Mouse (Mus musculus): ENCODE measurements at regions not wholly inside any gene's neighbourhood (a gene's known extent, or its start where the extent isn't known, plus 50 kb on each side); places are given as distances from the start of the nearest gene placed in this dataset.
A peak's percentile ranks its signal among the peaks of the same experiment; 100 is the strongest.

GRCm38 (mm10) chr8:96174996-96175395, 286.6 kb upstream of the Got2 start:
- Histone ChIP-seq H3K27ac (no peak overlapping the region), H3K4me3 (no peak overlapping the region)
- TF ChIP-seq CTCF (IDR thresholded peaks at IDR 0.05): no peak
- intact Hi-C loops (cut with DNase I): no loop called here
- no peak for DNase-seq

DNA sequence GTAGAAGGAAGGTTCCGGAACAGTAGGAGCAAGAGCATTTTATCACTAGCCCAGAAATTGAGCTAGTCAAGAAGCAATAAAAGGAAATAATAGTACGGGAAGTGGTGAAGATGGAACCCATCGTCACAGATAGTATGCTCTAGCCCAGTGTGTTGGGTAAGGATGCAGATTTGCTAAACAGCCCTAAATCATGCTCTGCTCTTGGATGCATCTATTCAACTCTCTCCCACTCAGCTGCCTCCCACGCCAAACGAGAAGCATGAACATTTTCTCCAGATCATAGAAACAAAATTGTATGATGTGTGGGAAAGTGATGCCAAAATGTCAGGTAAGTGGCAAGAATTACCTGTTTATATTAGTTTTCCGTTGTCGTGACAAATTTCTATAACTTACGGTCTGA, 276.6 kb upstream of the Got2 start:
- Histone ChIP-seq H3K4me3 (no peak overlapping the region), H3K27ac (no peak overlapping the region)
- TF ChIP-seq CTCF (IDR thresholded peaks at IDR 0.05): no peak
- intact Hi-C loops (cut with DNase I): no loop called here
- DNase-seq: no peak

- no peak overlapping the region for H3K27ac ChIP-seq
- TF ChIP-seq CTCF (IDR thresholded peaks at IDR 0.05): no peak
- DNase-seq: no peak
- intact Hi-C loops (cut with DNase I): no loop called here
- no peak overlapping the region for H3K4me3 ChIP-seq
These were observed 271.6 kb upstream of the Got2 start for GRCm38 (mm10) chr8:96159899-96160298.

- H3K27ac ChIP-seq: no peak overlapping the region
- no peak overlapping the region for H3K4me3 ChIP-seq
- intact Hi-C loops (cut with DNase I): no loop called here
- TF ChIP-seq CTCF (IDR thresholded peaks at IDR 0.05): peak; percentile 85
- DNase-seq: peak; percentile 30
These were observed 264.3 kb upstream of the Got2 start for GRCm38 (mm10) chr8:96152496-96153250.

- no peak for DNase-seq
- no peak for TF ChIP-seq CTCF (IDR thresholded peaks at IDR 0.05)
- H3K27ac ChIP-seq: no peak overlapping the region
- no peak overlapping the region for H3K4me3 ChIP-seq
- intact Hi-C loops (cut with DNase I): no loop called here
These were observed 263.7 kb upstream of the Got2 start for GRCm38 (mm10) chr8:96152056-96152455.

DNA sequence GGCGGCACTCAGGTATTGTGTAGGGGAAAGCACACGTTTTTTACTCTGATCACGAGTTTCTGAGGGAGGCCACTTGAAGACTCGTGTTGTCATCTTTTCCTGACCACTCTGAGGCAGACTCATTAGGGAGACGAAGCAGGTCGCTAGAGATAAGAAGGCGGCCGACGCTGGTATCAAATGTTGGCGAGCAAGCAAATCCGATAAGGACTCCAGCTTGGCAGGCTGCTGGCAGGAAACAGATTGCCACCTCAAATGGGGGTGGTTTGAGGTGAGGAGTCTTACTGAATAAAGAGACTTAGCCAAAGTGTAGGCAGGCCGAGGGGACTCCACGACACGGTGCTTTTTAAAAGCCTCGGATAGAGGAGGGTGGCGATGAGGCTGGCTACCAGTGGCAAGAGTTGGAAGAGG, 262.7 kb upstream of the Got2 start:
- intact Hi-C loops (cut with DNase I): no loop called here
- TF ChIP-seq CTCF (IDR thresholded peaks at IDR 0.05): no peak
- no peak for DNase-seq
- H3K4me3 ChIP-seq: no peak overlapping the region
- no peak overlapping the region for H3K27ac ChIP-seq

DNA sequence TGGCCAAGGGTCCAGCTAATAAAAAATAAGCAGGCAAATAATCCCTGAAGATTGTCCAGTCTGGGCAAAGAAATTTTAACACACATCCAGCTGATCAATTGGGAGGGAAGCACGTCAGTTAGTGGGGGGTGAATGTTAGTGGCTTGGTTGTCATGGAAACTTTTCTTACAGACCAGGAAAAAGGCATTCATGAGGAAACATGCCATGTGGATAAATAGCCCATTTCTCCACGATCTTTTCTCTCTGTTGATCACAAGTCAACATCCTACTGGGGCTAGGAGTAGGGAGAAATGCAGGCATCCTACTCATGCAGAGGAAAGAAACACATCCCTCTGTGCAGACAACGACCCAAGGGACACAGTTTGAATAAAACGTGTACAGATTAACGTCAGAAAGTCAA, 243.8 kb upstream of the Got2 start:
- Histone ChIP-seq H3K27ac (no peak overlapping the region), H3K4me3 (no peak overlapping the region)
- no peak for DNase-seq
- intact Hi-C loops (cut with DNase I): no loop called here
- no peak for TF ChIP-seq CTCF (IDR thresholded peaks at IDR 0.05)

DNA sequence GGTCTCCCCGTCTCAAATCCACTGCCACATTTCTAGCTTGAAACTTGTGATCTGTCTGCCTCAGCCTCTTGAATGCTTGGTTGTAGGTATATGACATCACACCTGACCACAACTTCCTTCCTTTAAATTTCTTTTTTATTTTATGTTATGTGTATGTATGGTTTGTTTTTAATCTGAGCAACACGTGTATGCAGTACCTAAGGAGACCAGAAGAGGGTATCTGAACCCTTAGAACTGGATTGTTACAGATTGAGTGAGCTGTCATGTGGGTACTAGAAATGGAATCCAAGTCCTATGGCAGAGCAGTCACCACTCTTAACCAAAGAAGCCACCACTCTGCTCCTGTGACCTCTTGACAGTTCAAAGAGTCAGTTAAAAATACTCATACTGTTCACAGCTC, 240.0 kb upstream of the Got2 start:
- TF ChIP-seq CTCF (IDR thresholded peaks at IDR 0.05): no peak
- no peak for DNase-seq
- intact Hi-C loops (cut with DNase I): no loop called here
- H3K27ac ChIP-seq: no peak overlapping the region
- no peak overlapping the region for H3K4me3 ChIP-seq

GRCm38 (mm10) chr8:96100817-96101216, 212.5 kb upstream of the Got2 start:
- no peak overlapping the region for H3K27ac ChIP-seq
- intact Hi-C loops (cut with DNase I): no loop called here
- H3K4me3 ChIP-seq: no peak overlapping the region
- no peak for TF ChIP-seq CTCF (IDR thresholded peaks at IDR 0.05)
- no peak for DNase-seq

GRCm38 (mm10) chr8:96092931-96093330, 204.6 kb upstream of the Got2 start:
- no peak for DNase-seq
- TF ChIP-seq CTCF (IDR thresholded peaks at IDR 0.05): no peak
- no peak overlapping the region for H3K4me3 ChIP-seq
- no peak overlapping the region for H3K27ac ChIP-seq
- intact Hi-C loops (cut with DNase I): no loop called here

DNA sequence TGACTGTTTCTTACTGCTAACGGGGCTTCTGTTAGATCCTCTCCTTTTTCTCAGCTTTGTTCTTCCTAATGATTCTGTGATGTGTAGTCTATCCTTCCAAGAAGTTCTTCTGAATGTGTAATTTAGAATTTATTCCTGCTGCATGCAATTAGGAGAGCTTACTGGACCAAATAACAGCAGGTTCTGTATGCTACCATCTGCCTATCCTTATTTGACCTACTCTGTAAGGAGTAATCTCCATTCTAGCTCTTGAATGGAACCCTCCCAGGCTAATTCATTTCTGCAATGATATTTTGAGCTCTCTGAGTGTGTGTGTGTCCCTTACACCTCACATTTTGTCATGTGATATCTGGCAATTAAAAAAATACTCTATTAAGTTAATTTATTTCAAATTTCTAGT, 201.9 kb upstream of the Got2 start:
- TF ChIP-seq CTCF (IDR thresholded peaks at IDR 0.05): no peak
- Histone ChIP-seq H3K4me3 (no peak overlapping the region), H3K27ac (no peak overlapping the region)
- intact Hi-C loops (cut with DNase I): no loop called here
- DNase-seq: no peak

DNA sequence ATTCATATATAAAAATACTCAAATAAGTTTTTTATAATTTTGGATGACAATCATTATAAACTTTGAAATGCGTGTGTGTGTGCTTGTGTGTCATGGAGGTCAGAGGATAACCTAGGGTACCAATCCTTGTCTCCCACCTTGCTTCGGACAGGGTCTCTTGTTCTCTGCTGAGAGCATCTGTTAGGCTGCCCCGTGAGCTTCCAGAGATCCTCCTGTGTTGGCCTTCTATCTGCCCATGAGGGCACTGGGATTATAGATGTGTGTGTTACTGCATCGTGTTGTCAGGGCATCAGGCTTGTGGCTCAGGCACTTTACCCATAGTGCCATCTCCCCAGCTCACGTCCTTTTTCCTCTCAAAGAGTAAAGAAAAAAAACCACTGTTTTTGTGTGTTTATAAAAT, 180.0 kb upstream of the Got2 start:
- Histone ChIP-seq H3K27ac (no peak overlapping the region), H3K4me3 (no peak overlapping the region)
- no peak for DNase-seq
- intact Hi-C loops (cut with DNase I): no loop called here
- no peak for TF ChIP-seq CTCF (IDR thresholded peaks at IDR 0.05)

DNA sequence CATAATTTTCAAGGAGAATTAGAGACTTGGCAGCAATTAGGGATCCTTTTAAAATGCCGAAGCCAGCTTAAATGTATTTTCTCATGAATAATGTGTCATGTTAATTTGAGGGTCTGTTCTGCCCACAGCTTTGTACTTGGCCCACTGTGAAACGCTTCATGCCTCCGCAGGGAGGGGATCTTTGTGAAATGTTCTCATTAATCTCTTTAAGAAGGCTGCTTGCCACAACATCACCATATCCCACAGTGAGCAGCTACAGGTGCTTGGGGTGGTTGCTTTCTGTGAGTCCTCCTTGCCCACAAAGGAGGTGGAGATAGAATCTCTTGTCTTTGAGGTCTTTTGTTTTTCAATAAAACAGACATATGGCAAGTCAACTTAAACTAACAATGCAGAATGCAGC, 159.3 kb upstream of the Got2 start:
- Histone ChIP-seq H3K27ac (no peak overlapping the region), H3K4me3 (no peak overlapping the region)
- no peak for DNase-seq
- TF ChIP-seq CTCF (IDR thresholded peaks at IDR 0.05): no peak
- intact Hi-C loops (cut with DNase I): no loop called here

- H3K27ac ChIP-seq: no peak overlapping the region
- DNase-seq: no peak
- H3K4me3 ChIP-seq: no peak overlapping the region
- no peak for TF ChIP-seq CTCF (IDR thresholded peaks at IDR 0.05)
- intact Hi-C loops (cut with DNase I): no loop called here
These were observed 154.0 kb upstream of the Got2 start for GRCm38 (mm10) chr8:96042335-96042734.
